Mouse (Mus musculus) heart, adult 9 months (tissue): ENCODE measurements around the gene Crk.
A peak's percentile ranks its signal among the peaks of the same experiment; 100 is the strongest.
"Not testable (repeated sequence)": the region's sequence is repeated elsewhere in the genome, so short reads cannot be mapped to it uniquely, and the experiment has no call there.

ENCODE experiments used
- DNase-seq, 2 experiments: peaks; one replicate each; pipeline ENCODE4 v3.0.0; 2022; ENCODE audit warnings: low spot score in 2 of 2

Gene Crk

GRCm38 (mm10) chr11:75684462-75684861 lies 5.4 kb downstream of the Crk start:
- DNase-seq, result no peak

- no peak for DNase-seq
Measured at GRCm38 (mm10) chr11:75684956-75685355, 5.9 kb downstream of the Crk start.

- no peak for DNase-seq
Measured at GRCm38 (mm10) chr11:75687343-75687993, 8.4 kb downstream of the Crk start.

- no peak for DNase-seq
Measured at GRCm38 (mm10) chr11:75688132-75688531, 9.1 kb downstream of the Crk start.

- no peak for DNase-seq
Measured at GRCm38 (mm10) chr11:75689977-75690376, 10.9 kb downstream of the Crk start.

GRCm38 (mm10) chr11:75691047-75691446 lies 12.0 kb downstream of the Crk start:
- DNase-seq, result no peak

- DNase-seq, result no peak
Measured at GRCm38 (mm10) chr11:75693570-75693969, 14.5 kb downstream of the Crk start.

GRCm38 (mm10) chr11:75697464-75697863 lies 18.4 kb downstream of the Crk start:
- not testable (repeated sequence) for DNase-seq

- no peak for DNase-seq
Measured at GRCm38 (mm10) chr11:75700557-75700956, 21.5 kb downstream of the Crk start.

- no peak for DNase-seq
Measured at GRCm38 (mm10) chr11:75702761-75703160, 23.7 kb downstream of the Crk start.

- no peak for DNase-seq
Measured at GRCm38 (mm10) chr11:75703748-75704147, 24.7 kb downstream of the Crk start.

GRCm38 (mm10) chr11:75713949-75714348 lies 34.9 kb downstream of the Crk start:
- DNase-seq, result no peak

GRCm38 (mm10) chr11:75715556-75715955 lies 36.5 kb downstream of the Crk start:
- DNase-seq, result no peak

- DNase-seq, result no peak
Measured at GRCm38 (mm10) chr11:75716661-75717325, 37.7 kb downstream of the Crk start.

GRCm38 (mm10) chr11:75722339-75722738 lies 43.3 kb downstream of the Crk start:
- DNase-seq, result no peak

- DNase-seq, result no peak
Measured at GRCm38 (mm10) chr11:75727168-75727567, 48.1 kb downstream of the Crk start.

GRCm38 (mm10) chr11:75727659-75728058 lies 48.6 kb downstream of the Crk start:
- DNase-seq, result not testable (repeated sequence)

- DNase-seq, result peak; percentile 90 to 92
Measured at GRCm38 (mm10) chr11:75732434-75733226, 53.6 kb downstream of the Crk start, which contains the start of gene Ywhae. Gene Ywhae (plus strand): TSS chr11:75732869.

- DNase-seq, result peak; percentile 83 to 86
Measured at GRCm38 (mm10) chr11:75733227-75733940, 54.3 kb downstream of the Crk start.

GRCm38 (mm10) chr11:75735462-75736252 lies 56.6 kb downstream of the Crk start:
- no peak for DNase-seq

- DNase-seq, result no peak
Measured at GRCm38 (mm10) chr11:75736978-75737377, 57.9 kb downstream of the Crk start.
